Mouse (Mus musculus) hindbrain, embryonic 16.5 days (tissue): Measurements from ENCODE around the gene Tas2r137. TPM values are rescaled to one million over a fixed set of nuclear protein-coding genes. Genes with fewer than 3 reads are reported as not detected.

ENCODE experiments used
- ATAC-seq: fragments of 200-750 bp; cut with Nextera tagmentation; 2 replicates; pipeline ENCODE4 v1.8.0; 2017; ENCODE audit warnings: moderate TSS enrichment, moderate library complexity
- H3K27ac ChIP-seq: fragments of 300-500 bp; sonication (generic); 2 replicates; pipeline ENCODE4 v1.5.1; 2014; ENCODE audit warnings: low read depth, mild to moderate bottlenecking, control low read depth, low read length, moderate library complexity
- H3K27me3 ChIP-seq: fragments of 300-500 bp; sonication (generic); replicated peaks from 2 replicates; pipeline ENCODE4 v1.6.1; 2014; ENCODE audit warnings: low read length; ENCODE audit not compliant: control insufficient read depth, insufficient read depth
- H3K36me3 ChIP-seq: fragments of 300-500 bp; sonication (generic); 2 replicates; pipeline ENCODE4 v1.6.1; 2014; ENCODE audit warnings: mild to moderate bottlenecking, low read length, moderate library complexity, mixed read lengths; ENCODE audit not compliant: control insufficient read depth, insufficient read depth
- H3K4me1 ChIP-seq: fragments of 300-500 bp; sonication (generic); 2 replicates; pipeline ENCODE4 v1.6.1; 2014; ENCODE audit warnings: low read depth, low read length; ENCODE audit not compliant: control insufficient read depth, insufficient read depth
- H3K4me2 ChIP-seq: fragments of 300-500 bp; sonication (generic); 2 replicates; pipeline ENCODE4 v1.6.1; 2014; ENCODE audit warnings: mild to moderate bottlenecking, low read length, control low read depth, moderate library complexity
- H3K4me3 ChIP-seq: fragments of 300-500 bp; sonication (generic); 2 replicates; pipeline ENCODE4 v1.5.1; 2014; ENCODE audit warnings: mild to moderate bottlenecking, low read length, control low read depth, moderate library complexity
- H3K9ac ChIP-seq: fragments of 300-500 bp; sonication (generic); 2 replicates; pipeline ENCODE4 v1.6.1; 2014; ENCODE audit warnings: low read depth, mild to moderate bottlenecking, control low read depth, low read length, moderate library complexity
- H3K9me3 ChIP-seq: fragments of 300-500 bp; sonication (generic); 2 replicates; pipeline ENCODE4 v1.6.1; 2014; ENCODE audit warnings: mild to moderate bottlenecking, low read length, moderate library complexity; ENCODE audit not compliant: control insufficient read depth
- WGBS: fragments of 180-500 bp; shearing (Covaris S2); extraction: QIAGEN DNeasy Blood & Tissue Kit; methylation state at CpG from one replicate; pipeline ENCODE4 v1.1.7; 2014; 5-methylcytosine and 5-hydroxymethylcytosine counted together
- polyA plus RNA-seq: library from polyadenylated mRNA; unstranded; fragments of >200 nt; fragmentation: Nextera tagmentation; extraction: Ambion mirVana; gene quantifications from 2 replicates; pipeline ENCODE4 v1.2.1, GENCODE M21; 2015

Gene Tas2r137
- polyA plus RNA-seq, result not detected in 2 replicates

DNA sequence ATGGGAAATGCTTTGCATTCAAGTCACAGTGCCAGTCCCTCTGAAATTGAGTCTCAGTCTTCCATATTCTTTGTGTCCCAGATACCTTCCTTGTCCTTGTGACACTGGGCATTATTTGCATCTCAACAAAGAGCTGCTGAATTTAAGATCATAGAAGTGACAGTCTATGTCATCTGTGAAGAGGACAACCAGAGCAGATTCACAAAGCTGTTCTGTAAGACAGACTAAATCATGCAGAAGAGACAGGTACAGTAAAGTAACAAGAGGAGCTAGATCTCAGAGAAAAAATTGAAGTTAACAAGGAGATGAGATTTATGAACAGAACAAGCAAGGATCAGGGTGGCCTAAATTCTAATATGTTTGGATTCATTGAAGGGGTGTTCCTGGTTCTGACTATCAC, at the start of gene Tas2r137:
Gene Tas2r137 (plus strand): TSS at position 301 of the 400 bp plus-strand sequence.
- Histone ChIP-seq H3K9me3 (no peaks in the 10 kb centered on the region), H3K9ac (no peak within 1 kb of the TSS), H3K27ac (no peak within 1 kb of the TSS), H3K4me3 (no peak within 1 kb of the TSS), H3K4me1 (no peaks in the 10 kb centered on the region), H3K36me3 (no peaks in the 10 kb centered on the region), H3K4me2 (no peak within 1 kb of the TSS), H3K27me3 (no peaks in the 10 kb centered on the region)
- ATAC-seq, result no peak

GRCm38 (mm10) chr6:40441276-40441675, 49.8 kb upstream of the Tas2r137 start:
- H3K4me3 ChIP-seq, result no peak overlapping the region
- no peak for ATAC-seq
- no peaks in the 10 kb centered on the region for H3K4me1 ChIP-seq
- H3K36me3 ChIP-seq, result no peaks in the 10 kb centered on the region
- H3K9ac ChIP-seq, result no peak overlapping the region
- H3K27me3 ChIP-seq, result 0 out of 2 replicates have a peak, but pooled peaks cover 2% of the 10 kb centered on the region
- no peak overlapping the region for H3K27ac ChIP-seq
- H3K9me3 ChIP-seq, result no peaks in the 10 kb centered on the region
- H3K4me2 ChIP-seq, result no peak overlapping the region
- 52% methylated on average over 3 of the region's 3 CpGs for WGBS

GRCm38 (mm10) chr6:40441755-40442154, 49.3 kb upstream of the Tas2r137 start:
- no peak for ATAC-seq
- no peak overlapping the region for H3K4me3 ChIP-seq
- WGBS, result 49% methylated on average over 3 of the region's 3 CpGs
- H3K9me3 ChIP-seq, result no peaks in the 10 kb centered on the region
- no peak overlapping the region for H3K27ac ChIP-seq
- no peak overlapping the region for H3K9ac ChIP-seq
- H3K4me2 ChIP-seq, result no peak overlapping the region
- 0 out of 2 replicates have a peak, but pooled peaks cover 2% of the 10 kb centered on the region for H3K27me3 ChIP-seq
- H3K36me3 ChIP-seq, result no peaks in the 10 kb centered on the region
- H3K4me1 ChIP-seq, result no peaks in the 10 kb centered on the region

GRCm38 (mm10) chr6:40443281-40443928, 47.6 kb upstream of the Tas2r137 start:
- ATAC-seq, result peak; percentile 37; the same call in 1 of the 2 replicates
- Histone ChIP-seq H3K27ac (no peak overlapping the region), H3K9me3 (no peaks in the 10 kb centered on the region), H3K27me3 (0 out of 2 replicates have a peak, but pooled peaks cover 2% of the 10 kb centered on the region), H3K4me1 (no peaks in the 10 kb centered on the region), H3K4me3 (no peak overlapping the region), H3K9ac (no peak overlapping the region), H3K36me3 (no peaks in the 10 kb centered on the region), H3K4me2 (no peak overlapping the region)
- 36% methylated on average over 10 of the region's 10 CpGs for WGBS

DNA sequence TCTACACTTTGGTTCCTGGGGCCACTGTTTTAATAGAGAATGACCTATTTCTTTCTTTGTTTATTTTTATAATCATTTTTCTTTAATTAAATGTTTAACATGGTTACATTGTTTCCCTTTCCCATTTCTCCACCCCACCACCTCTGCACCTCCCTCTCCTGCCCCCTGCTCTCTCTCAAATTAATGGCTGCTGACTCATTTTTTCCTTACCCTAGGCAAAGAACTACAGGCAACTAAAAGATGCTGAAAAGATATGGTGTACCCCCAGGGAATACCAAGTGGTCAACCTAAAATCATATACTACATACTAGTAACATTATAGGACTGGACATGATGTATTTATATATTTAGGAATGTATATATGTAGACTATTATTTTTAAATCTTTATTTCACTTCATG, 42.4 kb upstream of the Tas2r137 start:
- Histone ChIP-seq H3K27me3 (no peaks in the 10 kb centered on the region), H3K9ac (no peak overlapping the region), H3K4me2 (no peak overlapping the region), H3K4me3 (no peak overlapping the region), H3K27ac (no peak overlapping the region), H3K9me3 (no peaks in the 10 kb centered on the region), H3K36me3 (no peaks in the 10 kb centered on the region), H3K4me1 (no peaks in the 10 kb centered on the region)
- ATAC-seq, result no peak

GRCm38 (mm10) chr6:40454436-40455041, 36.5 kb upstream of the Tas2r137 start:
- 22% methylated on average over 7 of the region's 7 CpGs for WGBS

GRCm38 (mm10) chr6:40465710-40466109, 25.3 kb upstream of the Tas2r137 start:
- H3K27ac ChIP-seq, result no peak overlapping the region
- ATAC-seq, result no peak
- no peak overlapping the region for H3K4me2 ChIP-seq
- no peaks in the 10 kb centered on the region for H3K36me3 ChIP-seq
- WGBS, result 47% methylated on average over 6 of the region's 6 CpGs
- no peaks in the 10 kb centered on the region for H3K9me3 ChIP-seq
- no peak overlapping the region for H3K9ac ChIP-seq
- H3K4me3 ChIP-seq, result no peak overlapping the region
- H3K27me3 ChIP-seq, result peaks cover 3% of the 10 kb centered on the region; the same call in 1 of the 2 replicates
- H3K4me1 ChIP-seq, result no peaks in the 10 kb centered on the region

More at GRCm38 (mm10) chr6:40454436-40455041, 36.5 kb upstream of the Tas2r137 start:
- Histone ChIP-seq H3K36me3 (no peaks in the 10 kb centered on the region), H3K27ac (no peak overlapping the region), H3K4me2 (no peak overlapping the region), H3K9ac (no peak overlapping the region), H3K9me3 (no peaks in the 10 kb centered on the region), H3K27me3 (no peaks in the 10 kb centered on the region), H3K4me1 (no peaks in the 10 kb centered on the region), H3K4me3 (no peak overlapping the region)
- ATAC-seq, result no peak

DNA sequence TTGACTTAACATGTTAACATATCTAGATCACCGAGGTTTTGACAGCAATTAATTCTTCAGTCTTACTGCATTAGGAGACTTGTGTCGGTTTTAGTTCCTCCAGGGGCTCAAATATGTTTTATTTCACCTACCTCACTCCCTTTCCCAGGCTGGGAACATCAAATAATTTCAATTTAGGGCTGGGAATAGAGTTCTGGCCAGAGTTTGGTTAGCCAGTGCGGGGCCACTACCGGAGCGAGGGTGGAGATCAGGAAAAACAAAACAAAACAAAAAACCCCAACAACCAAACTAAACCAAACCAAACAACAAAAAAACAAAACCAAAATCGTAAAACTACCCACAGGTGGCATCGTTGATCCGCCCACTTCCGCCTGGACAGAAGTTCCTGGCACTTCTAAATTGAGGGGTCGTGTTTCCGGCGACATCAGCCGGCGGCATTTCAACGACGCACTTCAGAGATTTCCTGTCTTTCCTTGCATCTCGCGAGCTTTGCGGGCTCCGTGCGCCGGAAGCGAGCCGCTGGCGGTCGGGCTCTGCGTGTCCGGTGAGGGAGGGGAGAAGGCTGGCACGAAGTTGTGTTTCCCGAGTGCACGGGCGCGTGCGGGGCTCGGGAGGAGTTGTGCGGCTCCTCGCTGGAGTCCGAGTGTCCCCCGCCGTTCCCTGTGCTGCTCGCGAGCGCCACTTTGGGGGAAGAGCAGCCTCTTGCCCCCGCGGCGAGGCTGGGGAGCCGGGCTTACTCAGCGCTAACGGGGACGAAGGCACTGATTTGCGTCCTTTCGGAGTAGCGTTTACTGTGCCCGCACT, 19.9 kb upstream of the Tas2r137 start, which contains the start of gene Ssbp1:
Gene Ssbp1 (plus strand): TSS at position 437 of the 804 bp plus-strand sequence.
- Histone ChIP-seq H3K4me3 (peak within 1 kb of the TSS; percentile 87), H3K4me1 (peaks cover 7% of the 10 kb centered on the region), H3K4me2 (peak within 1 kb of the TSS; percentile 92), H3K27me3 (no peaks in the 10 kb centered on the region), H3K9ac (peak within 1 kb of the TSS; percentile 87), H3K27ac (peak within 1 kb of the TSS; percentile 95), H3K36me3 (peaks cover 24% of the 10 kb centered on the region), H3K9me3 (no peaks in the 10 kb centered on the region)
- under 1% methylated on average over 54 of the region's 54 CpGs for WGBS
- peak; percentile 98 for ATAC-seq

DNA sequence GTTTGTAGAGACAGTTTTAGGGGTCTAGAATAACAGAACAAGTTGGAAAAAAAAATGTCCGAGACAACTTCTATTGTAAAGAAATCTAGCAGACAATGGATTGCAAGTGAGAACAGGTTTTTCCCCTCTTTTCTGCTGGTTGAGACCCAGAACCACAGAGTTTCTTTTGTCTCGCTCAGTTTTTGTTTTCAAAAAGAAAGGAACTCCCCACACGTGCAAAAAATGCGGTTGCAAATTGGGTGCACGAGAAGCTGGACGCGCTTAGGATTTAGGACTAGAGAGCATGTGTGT, 19.4 kb upstream of the Tas2r137 start:
- Histone ChIP-seq H3K4me1 (peaks cover 7% of the 10 kb centered on the region), H3K27ac (peak overlapping the region; percentile 95), H3K36me3 (peaks cover 26% of the 10 kb centered on the region), H3K9ac (peak overlapping the region; percentile 87), H3K4me2 (peak overlapping the region; percentile 79), H3K4me3 (peak overlapping the region; percentile 87), H3K9me3 (no peaks in the 10 kb centered on the region), H3K27me3 (no peaks in the 10 kb centered on the region)
- 2% methylated on average over 7 of the region's 7 CpGs for WGBS
- ATAC-seq, result peak; percentile 9; the same call in 1 of the 2 replicates
